Mouse (Mus musculus) limb, embryonic 13.5 days (tissue): Measurements from ENCODE around the gene Ctdspl. TPM values are rescaled to one million over a fixed set of nuclear protein-coding genes. Genes with fewer than 3 reads are reported as not detected.

ENCODE experiments used
- ATAC-seq: fragments of 200-750 bp; cut with Nextera tagmentation; 2 replicates; pipeline ENCODE4 v1.8.0; 2017; ENCODE audit warnings: low read depth, moderate number of reproducible peaks, moderate TSS enrichment; ENCODE audit not compliant: low FRiP score
- H3K27ac ChIP-seq: fragments of 300-500 bp; sonication (generic); 2 replicates; pipeline ENCODE4 v1.5.1; 2015; ENCODE audit warnings: inconsistent platforms, mild to moderate bottlenecking, moderate library complexity
- H3K27me3 ChIP-seq: fragments of 300-500 bp; sonication (generic); 2 replicates; pipeline ENCODE4 v1.6.1; 2015; ENCODE audit warnings: mild to moderate bottlenecking, inconsistent platforms
- H3K36me3 ChIP-seq: fragments of 300-500 bp; sonication (generic); 2 replicates; pipeline ENCODE4 v1.6.1; 2015; ENCODE audit warnings: inconsistent platforms, mild to moderate bottlenecking, moderate library complexity
- H3K4me1 ChIP-seq: fragments of 300-500 bp; sonication (generic); 2 replicates; pipeline ENCODE4 v1.6.1; 2015; ENCODE audit warnings: inconsistent platforms
- H3K4me2 ChIP-seq: fragments of 300-500 bp; sonication (generic); replicated peaks from 2 replicates; pipeline ENCODE4 v1.6.1; 2015; ENCODE audit warnings: inconsistent platforms, mild to moderate bottlenecking, moderate library complexity
- H3K4me3 ChIP-seq: fragments of 300-500 bp; sonication (generic); 2 replicates; pipeline ENCODE4 v1.5.1; 2015; ENCODE audit warnings: moderate library complexity, mild to moderate bottlenecking, inconsistent platforms
- H3K9ac ChIP-seq: fragments of 300-500 bp; sonication (generic); 2 replicates; pipeline ENCODE4 v1.6.1; 2015; ENCODE audit warnings: mild to moderate bottlenecking, inconsistent platforms
- H3K9me3 ChIP-seq: fragments of 300-500 bp; sonication (generic); 2 replicates; pipeline ENCODE4 v1.6.1; 2016; ENCODE audit warnings: inconsistent platforms
- whole genome bisulfite sequencing: fragments of 180-500 bp; shearing (Covaris S2); methylation state at CpG from one replicate; pipeline ENCODE4 v1.1.7; 2015; 5-methylcytosine and 5-hydroxymethylcytosine counted together
- polyA plus RNA-seq: library from polyadenylated mRNA; unstranded; fragments of >200 nt; fragmentation: Nextera tagmentation; extraction: Ambion mirVana; gene quantifications from 2 replicates; pipeline ENCODE4 v1.2.1, GENCODE M21; 2015

Gene Ctdspl
- polyA plus RNA-seq = 23.4 and 24.8 TPM in 2 replicates

DNA sequence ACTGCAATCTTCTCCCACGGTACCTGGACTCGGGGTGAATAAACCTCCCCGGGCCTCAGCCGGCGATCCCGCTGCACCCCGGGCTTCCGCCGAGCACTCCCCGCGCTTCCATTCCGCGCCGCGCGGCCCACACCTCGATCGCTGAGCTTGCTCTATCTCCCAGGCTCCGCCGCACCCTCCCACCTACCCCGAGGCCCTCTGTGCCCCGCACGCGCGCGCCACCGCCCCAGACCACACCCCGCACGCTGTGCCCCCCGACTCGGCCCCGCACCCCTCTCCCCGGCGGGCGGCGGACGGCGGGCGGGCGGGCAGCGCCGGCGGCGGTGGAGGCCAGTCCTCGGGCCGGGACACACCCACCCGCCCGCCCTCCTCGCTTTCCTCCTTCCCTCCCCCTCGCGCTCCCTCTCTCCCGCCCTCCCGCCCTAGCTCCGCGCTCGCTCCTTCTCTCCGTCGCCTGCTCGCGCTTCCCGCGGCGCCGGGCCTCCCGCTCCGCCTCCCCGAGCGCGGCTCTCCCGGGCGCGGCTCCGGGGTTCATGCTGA, at the start of gene Ctdspl:
Ctdspl (plus strand) TSS at position 343 of the 540 bp plus-strand sequence.
- Histone ChIP-seq H3K9me3 (no peaks in the 10 kb centered on the region), H3K4me3 (peak within 1 kb of the TSS; percentile 88), H3K36me3 (peaks cover 9% of the 10 kb centered on the region), H3K4me1 (peaks cover 50% of the 10 kb centered on the region), H3K9ac (peak within 1 kb of the TSS; percentile 90), H3K4me2 (peak within 1 kb of the TSS; percentile 98), H3K27ac (peak within 1 kb of the TSS; percentile 94), H3K27me3 (no peaks in the 10 kb centered on the region)
- ATAC-seq = peak; percentile 29
- WGBS = 1% methylated on average over 48 of the region's 73 CpGs

DNA sequence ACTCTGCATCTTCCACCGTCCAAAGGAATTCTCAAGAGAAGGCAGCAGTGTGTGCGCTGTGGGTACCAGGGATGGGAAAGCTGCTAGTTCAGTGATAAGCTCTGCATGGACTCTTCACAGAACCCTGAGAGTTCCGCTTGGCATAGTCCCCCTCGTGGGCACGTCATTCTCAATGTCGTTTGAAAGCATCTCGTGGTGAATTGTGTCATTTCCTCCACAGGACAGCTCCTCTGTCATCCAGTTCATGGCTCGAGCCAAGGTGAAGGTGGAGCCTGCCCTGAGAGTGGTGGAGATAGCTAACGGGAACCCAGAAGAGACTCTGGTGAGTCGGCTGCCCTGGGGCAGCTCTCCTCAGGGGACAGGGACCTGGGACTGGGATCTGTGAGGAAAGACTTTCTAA, 49.4 kb upstream of the Ctdspl start:
- Histone ChIP-seq H3K4me1 (peaks cover 22% of the 10 kb centered on the region), H3K27ac (no peak overlapping the region), H3K36me3 (peaks cover 22% of the 10 kb centered on the region), H3K27me3 (no peaks in the 10 kb centered on the region), H3K4me2 (no peak overlapping the region), H3K9ac (no peak overlapping the region), H3K4me3 (no peak overlapping the region), H3K9me3 (0 out of 2 replicates have a peak, but pooled peaks cover 5% of the 10 kb centered on the region)
- no peak for ATAC-seq
- 78% methylated on average over 10 of the region's 10 CpGs for WGBS

DNA sequence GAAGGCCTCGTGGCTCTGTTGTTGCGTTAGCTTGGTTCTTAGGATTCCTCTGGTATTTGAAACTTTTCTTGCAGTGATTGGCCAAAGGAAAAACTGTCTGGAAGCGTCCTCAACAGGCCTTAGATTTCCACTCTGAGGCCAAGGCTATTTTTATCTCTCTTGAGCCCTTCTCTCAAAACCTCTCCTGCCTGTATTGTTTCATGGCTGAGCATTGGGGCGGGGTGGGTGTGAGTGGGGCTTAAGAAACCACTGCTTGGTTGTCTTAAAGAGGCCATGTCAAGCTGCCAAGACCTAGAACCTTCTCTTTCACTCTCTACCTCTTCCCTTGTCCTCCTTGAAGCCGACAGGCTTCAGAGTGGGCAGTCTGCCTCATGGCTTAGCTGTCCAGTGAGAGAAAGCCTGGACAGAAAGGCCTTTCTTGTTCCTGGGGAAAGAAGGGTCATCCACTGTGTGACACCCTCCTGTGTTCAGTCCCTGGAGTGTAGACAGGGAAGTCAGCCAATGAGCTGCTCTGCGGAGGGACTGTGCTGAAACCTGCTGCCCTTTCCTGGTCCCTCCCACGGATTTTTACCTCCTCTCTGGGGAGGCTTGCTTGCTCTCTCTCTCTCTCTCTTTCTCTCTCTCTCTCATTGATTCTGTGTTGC, 48.8 kb upstream of the Ctdspl start:
- Histone ChIP-seq H3K27me3 (no peaks in the 10 kb centered on the region), H3K27ac (no peak overlapping the region), H3K36me3 (peaks cover 16% of the 10 kb centered on the region), H3K9me3 (0 out of 2 replicates have a peak, but pooled peaks cover 5% of the 10 kb centered on the region), H3K4me2 (no peak overlapping the region), H3K4me3 (no peak overlapping the region), H3K4me1 (peaks cover 22% of the 10 kb centered on the region), H3K9ac (no peak overlapping the region)
- no peak for ATAC-seq
- WGBS = 81% methylated on average over 7 of the region's 7 CpGs

DNA sequence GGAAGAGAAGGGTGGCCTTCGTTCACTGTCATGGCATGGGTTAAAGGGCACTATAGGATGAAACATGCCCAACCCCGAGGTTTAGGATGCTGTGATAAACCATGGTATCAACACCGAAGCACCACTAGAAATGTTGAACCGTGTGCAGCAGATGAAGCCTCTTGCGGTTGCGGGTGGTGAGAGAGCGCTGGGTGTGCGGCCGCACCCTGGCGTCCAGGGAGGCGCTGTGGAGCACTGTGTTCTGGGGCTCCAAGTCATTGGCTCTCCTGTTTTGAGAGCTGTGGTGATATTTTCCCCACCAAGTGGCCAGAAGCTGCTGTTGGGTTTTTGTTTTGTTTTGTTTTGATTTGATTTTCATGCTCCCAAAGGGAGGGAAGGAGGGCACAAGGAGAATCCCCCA, 47.7 kb upstream of the Ctdspl start:
- no peak for ATAC-seq
- no peak overlapping the region for H3K27ac ChIP-seq
- H3K27me3 ChIP-seq = no peaks in the 10 kb centered on the region
- WGBS = 88% methylated on average over 11 of the region's 11 CpGs
- H3K4me1 ChIP-seq = peaks cover 22% of the 10 kb centered on the region
- H3K36me3 ChIP-seq = peaks cover 12% of the 10 kb centered on the region
- 0 out of 2 replicates have a peak, but pooled peaks cover 5% of the 10 kb centered on the region for H3K9me3 ChIP-seq
- H3K9ac ChIP-seq = no peak overlapping the region
- H3K4me2 ChIP-seq = no peak overlapping the region
- no peak overlapping the region for H3K4me3 ChIP-seq

DNA sequence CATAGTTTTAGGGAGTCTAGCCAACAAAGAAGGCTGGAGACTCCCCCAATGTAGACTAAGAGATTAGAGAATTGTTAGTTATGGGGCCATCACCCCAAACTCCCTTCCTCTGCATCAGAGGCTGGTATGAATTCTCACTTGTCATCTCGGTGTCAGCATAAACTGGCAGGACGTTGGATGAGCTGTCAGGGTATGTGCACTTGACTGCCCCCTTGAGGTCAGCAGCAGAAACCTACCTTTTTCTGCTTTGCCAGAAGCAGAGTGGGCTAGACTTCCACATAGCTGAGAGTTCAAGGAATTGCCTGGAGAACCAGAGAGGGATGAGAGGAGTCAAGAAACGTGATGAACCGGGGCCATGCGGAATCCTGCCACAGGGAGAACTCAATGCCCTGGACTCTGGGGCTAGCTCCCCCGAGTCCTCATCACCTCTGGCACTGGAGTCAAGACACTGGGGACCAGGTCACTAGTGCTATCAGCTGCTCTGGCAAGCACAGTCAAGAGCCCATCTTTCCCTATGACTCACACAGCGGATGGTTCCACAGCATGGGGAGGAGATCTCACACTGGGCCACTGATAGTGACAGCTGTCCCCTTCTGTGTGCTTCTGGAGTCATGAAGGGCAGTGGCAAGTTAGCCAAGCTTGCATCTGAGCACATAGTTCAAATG, 44.8 kb upstream of the Ctdspl start:
- Histone ChIP-seq H3K9ac (no peak overlapping the region), H3K9me3 (no peaks in the 10 kb centered on the region), H3K4me2 (no peak overlapping the region), H3K27me3 (no peaks in the 10 kb centered on the region), H3K27ac (no peak overlapping the region), H3K36me3 (peaks cover 4% of the 10 kb centered on the region), H3K4me3 (no peak overlapping the region), H3K4me1 (peaks cover 8% of the 10 kb centered on the region)
- WGBS = 79% methylated on average over 7 of the region's 7 CpGs
- no peak for ATAC-seq

DNA sequence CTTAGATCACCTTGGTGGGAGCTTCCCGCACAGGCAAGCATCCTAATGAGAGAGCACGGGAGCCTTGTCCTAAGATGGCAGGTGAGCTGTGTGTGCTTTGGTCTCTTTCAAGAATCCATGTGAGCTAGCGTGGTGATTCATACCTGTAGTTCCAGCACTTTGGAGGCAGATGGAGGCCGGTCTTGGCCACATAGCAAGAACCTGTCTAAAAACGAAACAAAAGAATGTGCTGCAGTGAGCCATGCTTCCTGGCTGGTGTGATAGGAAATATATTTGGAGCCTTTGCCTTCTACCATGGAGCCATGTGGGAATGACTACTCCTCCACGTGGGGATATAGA, 44.3 kb upstream of the Ctdspl start:
- Histone ChIP-seq H3K4me1 (0 out of 2 replicates have a peak, but pooled peaks cover 3% of the 10 kb centered on the region), H3K27me3 (no peaks in the 10 kb centered on the region), H3K9me3 (no peaks in the 10 kb centered on the region), H3K4me2 (no peak overlapping the region), H3K27ac (no peak overlapping the region), H3K9ac (no peak overlapping the region), H3K4me3 (no peak overlapping the region), H3K36me3 (peaks cover 4% of the 10 kb centered on the region)
- 88% methylated on average over 6 of the region's 6 CpGs for WGBS
- ATAC-seq = no peak

DNA sequence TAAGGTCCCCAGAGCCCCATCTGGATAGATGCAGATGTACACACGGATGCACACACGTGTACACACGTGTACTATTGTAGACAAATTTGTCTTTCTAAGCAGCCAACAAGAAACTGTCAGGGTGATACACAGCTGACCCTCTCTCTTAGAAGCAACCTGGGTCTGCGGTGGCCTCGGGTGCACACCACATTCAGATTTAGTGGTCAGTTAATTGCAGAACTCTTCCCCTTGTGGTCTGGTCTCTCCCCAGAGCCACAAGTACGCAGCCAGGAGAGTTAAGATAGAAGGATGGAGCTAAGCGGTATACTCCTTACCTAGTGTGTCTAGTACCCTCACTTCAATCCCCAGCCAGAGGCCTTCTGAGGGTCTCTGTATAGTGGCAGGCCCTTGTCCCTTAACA, 43.1 kb upstream of the Ctdspl start:
- H3K27me3 ChIP-seq = no peaks in the 10 kb centered on the region
- no peak overlapping the region for H3K4me3 ChIP-seq
- 93% methylated on average over 7 of the region's 7 CpGs for WGBS
- no peak overlapping the region for H3K27ac ChIP-seq
- no peak for ATAC-seq
- H3K36me3 ChIP-seq = peaks cover 10% of the 10 kb centered on the region
- no peak overlapping the region for H3K4me2 ChIP-seq
- no peaks in the 10 kb centered on the region for H3K9me3 ChIP-seq
- H3K9ac ChIP-seq = no peak overlapping the region
- no peaks in the 10 kb centered on the region for H3K4me1 ChIP-seq

DNA sequence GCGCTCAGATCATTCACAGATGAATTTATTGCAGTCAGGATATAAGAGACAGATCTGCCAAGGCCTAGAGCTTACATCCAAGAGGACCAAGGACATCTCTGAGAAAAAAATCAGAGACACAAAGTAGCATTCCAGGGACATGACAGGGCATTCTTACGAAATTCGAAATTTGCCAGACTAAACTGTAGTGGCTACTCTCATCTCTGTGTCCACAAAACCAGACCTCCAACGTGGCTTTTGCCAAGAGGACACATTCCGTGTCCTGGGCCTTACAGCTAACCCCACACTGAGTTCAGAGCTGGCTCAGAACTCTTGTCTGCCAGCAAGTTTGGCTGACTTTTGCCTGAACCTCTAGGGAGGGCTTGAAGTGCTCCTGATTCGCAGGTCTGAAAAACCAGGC, 40.5 kb upstream of the Ctdspl start:
- Histone ChIP-seq H3K4me2 (no peak overlapping the region), H3K4me1 (peaks cover 16% of the 10 kb centered on the region), H3K27ac (no peak overlapping the region), H3K9ac (no peak overlapping the region), H3K9me3 (no peaks in the 10 kb centered on the region), H3K27me3 (no peaks in the 10 kb centered on the region), H3K36me3 (peaks cover 10% of the 10 kb centered on the region), H3K4me3 (no peak overlapping the region)
- ATAC-seq = no peak
- 76% methylated on average over 6 of the region's 6 CpGs for WGBS

DNA sequence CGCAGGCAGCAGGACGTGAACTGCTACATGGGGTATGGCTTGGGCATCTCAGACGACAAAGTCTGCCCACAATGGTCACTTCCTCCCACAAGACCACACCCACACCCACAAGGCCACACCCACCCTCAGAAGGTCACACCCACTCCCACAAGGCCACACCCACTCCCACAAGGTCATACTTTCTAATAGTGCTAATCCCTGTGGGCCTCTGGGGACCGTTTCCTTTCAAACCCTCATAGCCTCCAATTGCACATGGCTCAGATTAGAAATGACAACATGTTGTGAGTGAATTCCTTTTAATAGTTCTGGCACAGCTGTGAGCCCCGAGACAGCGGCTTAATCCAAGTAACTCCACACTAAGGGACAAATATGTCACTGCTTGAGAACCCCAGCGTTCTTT, 39.1 kb upstream of the Ctdspl start:
- ATAC-seq = no peak
- Histone ChIP-seq H3K27ac (no peak overlapping the region), H3K27me3 (no peaks in the 10 kb centered on the region), H3K36me3 (peaks cover 10% of the 10 kb centered on the region), H3K4me3 (no peak overlapping the region), H3K9ac (no peak overlapping the region), H3K9me3 (no peaks in the 10 kb centered on the region), H3K4me2 (no peak overlapping the region), H3K4me1 (peaks cover 27% of the 10 kb centered on the region)
- 76% methylated on average over 7 of the region's 7 CpGs for WGBS

DNA sequence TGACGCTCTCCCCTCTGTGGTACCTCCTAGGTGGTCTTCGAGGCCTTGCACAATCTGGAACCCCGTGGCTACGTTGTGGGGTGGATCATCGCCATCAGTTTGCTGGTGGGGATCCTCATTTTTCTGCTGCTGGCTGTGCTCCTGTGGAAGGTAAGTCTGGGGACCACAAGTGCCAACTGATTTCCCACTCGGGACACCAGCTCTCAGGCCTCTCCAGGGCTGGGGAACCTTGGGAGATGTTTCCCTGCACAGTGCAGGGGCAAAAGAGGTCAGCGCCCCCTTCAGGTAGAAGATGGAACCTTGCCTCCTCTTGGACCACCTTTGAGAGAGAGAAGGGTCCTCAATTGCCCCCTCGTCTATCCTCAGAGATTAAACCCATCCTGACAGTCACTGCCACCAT, 38.5 kb upstream of the Ctdspl start:
- ATAC-seq = no peak
- 89% methylated on average over 8 of the region's 8 CpGs for WGBS
- no peaks in the 10 kb centered on the region for H3K9me3 ChIP-seq
- no peak overlapping the region for H3K4me2 ChIP-seq
- no peak overlapping the region for H3K4me3 ChIP-seq
- H3K9ac ChIP-seq = no peak overlapping the region
- no peaks in the 10 kb centered on the region for H3K27me3 ChIP-seq
- H3K4me1 ChIP-seq = peaks cover 30% of the 10 kb centered on the region
- no peak overlapping the region for H3K27ac ChIP-seq
- H3K36me3 ChIP-seq = peaks cover 10% of the 10 kb centered on the region

DNA sequence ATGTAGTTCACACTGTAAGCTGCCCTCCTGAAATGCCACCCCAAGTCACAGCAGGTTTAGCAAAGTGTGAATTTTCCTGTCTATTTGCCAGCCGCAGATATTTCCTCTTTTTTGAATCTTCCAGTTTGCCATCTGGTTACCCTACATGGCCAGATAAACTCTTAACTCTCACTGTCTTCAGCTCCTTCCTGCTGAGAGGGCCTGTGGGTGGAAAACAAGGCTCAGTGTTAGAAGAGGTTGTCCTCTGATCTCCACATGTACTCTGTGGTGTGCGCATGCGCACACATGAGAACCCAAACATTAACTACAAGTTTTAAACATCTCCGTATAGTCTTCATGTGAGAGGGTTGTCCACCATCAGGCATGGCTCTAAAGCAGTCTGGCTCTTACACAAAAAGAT, 36.1 kb upstream of the Ctdspl start:
- WGBS = 76% methylated on average over 4 of the region's 4 CpGs
- H3K4me1 ChIP-seq = peaks cover 30% of the 10 kb centered on the region
- peak overlapping the region; percentile 33; the same call in 1 of the 2 replicates for H3K27ac ChIP-seq
- H3K9ac ChIP-seq = no peak overlapping the region
- H3K9me3 ChIP-seq = no peaks in the 10 kb centered on the region
- H3K36me3 ChIP-seq = peaks cover 10% of the 10 kb centered on the region
- no peak for ATAC-seq
- H3K4me3 ChIP-seq = no peak overlapping the region
- H3K4me2 ChIP-seq = no peak overlapping the region
- no peaks in the 10 kb centered on the region for H3K27me3 ChIP-seq

DNA sequence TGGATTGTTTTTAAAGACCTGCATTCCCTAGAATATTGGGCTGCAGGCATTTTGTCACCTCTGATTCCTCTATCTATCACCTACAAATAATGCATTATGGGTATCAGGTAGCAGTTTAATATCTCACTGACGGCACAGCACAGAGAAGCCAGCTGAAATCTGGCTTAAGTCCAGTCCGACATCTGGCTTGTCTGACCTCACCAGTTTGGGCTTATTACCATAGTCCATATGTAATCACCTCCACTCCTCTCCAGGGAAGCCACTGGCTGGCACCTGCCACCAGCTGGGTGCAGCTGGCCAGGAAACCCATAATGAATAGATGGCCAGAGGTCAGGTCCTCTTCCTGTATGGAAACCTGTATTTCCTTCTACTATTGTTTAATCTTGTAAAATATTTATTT, 35.6 kb upstream of the Ctdspl start:
- Histone ChIP-seq H3K27ac (peak overlapping the region; percentile 83; the same call in 1 of the 2 replicates), H3K27me3 (no peaks in the 10 kb centered on the region), H3K9ac (no peak overlapping the region), H3K36me3 (peaks cover 10% of the 10 kb centered on the region), H3K4me3 (no peak overlapping the region), H3K4me2 (no peak overlapping the region), H3K9me3 (no peaks in the 10 kb centered on the region), H3K4me1 (peaks cover 30% of the 10 kb centered on the region)
- no peak for ATAC-seq
- WGBS = 23% methylated on average over 2 of the region's 2 CpGs
